Mouse (Mus musculus) adrenal gland, postnatal 14 days (tissue): ENCODE data around the gene Abcd1. TPM values are rescaled to one million over a fixed set of nuclear protein-coding genes. Genes with fewer than 3 reads are reported as not detected.

Experiments used
- DNase-seq: peaks from one replicate; pipeline ENCODE4 v3.0.0; 2021; ENCODE audit warnings: mixed read lengths
- long read RNA-seq, 2 experiments: library from polyadenylated mRNA; stranded (forward); transcript quantifications; one replicate each; pipeline ENCODE4 v2.0.0; 2021
- total RNA-seq: library from RNA; stranded (reverse); gene quantifications from 2 replicates; pipeline ENCODE4 v1.2.3, GENCODE M21; 2021

Abcd1 gene
- total RNA-seq: 28.3 and 30.6 TPM in 2 replicates
- long read RNA-seq, experiment 1, transcript Abcd1-201 (10 exons, 3,648 nt): major isoform, 30 of 36 reads
- long read RNA-seq, experiment 1, partial matches to known transcripts: 6 of 36 reads
- long read RNA-seq, experiment 1, other reads (novel, unspliced or antisense): 0 of 36 reads
- long read RNA-seq, experiment 2, transcript Abcd1-201 (10 exons, 3,648 nt): major isoform, 19 of 23 reads
- long read RNA-seq, experiment 2, partial matches to known transcripts: 1 of 23 reads
- long read RNA-seq, experiment 2, other reads (novel, unspliced or antisense): 3 of 23 reads

- DNase-seq: peak; percentile 95
These were observed at the start of gene Abcd1, which contains the start of gene Bcap31 for GRCm38 (mm10) chrX:73716109-73716661. TSS of gene Abcd1 (plus strand) at chrX:73716597. TSS of gene Bcap31 (minus strand) at chrX:73716175.

DNA sequence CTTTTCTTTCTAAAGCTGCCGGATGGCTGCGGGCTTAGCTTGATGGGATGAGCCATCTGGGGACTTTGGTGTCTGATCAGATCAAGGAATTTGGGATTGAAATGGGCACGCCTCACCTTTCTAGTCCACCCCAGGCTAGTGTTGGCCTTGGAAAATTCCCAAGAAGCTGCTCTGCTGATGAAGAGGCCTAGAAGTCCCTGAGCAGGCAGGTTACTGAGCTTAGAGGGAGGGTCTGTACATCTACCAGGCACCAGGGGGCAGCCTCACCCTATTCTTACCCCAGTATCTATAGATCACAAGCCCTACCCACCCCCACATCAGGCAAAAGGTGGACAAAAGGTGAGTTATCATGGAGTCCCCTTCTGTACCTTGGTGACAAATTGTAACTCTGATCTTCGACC is 44.4 kb upstream of the Abcd1 start:
- peak; percentile 66 for DNase-seq

GRCm38 (mm10) chrX:73672879-73673618 is 43.3 kb upstream of the Abcd1 start, which contains the start of gene Slc6a8:
TSS of gene Slc6a8 (plus strand) at chrX:73673150.
- DNase-seq: peak; percentile 83

DNA sequence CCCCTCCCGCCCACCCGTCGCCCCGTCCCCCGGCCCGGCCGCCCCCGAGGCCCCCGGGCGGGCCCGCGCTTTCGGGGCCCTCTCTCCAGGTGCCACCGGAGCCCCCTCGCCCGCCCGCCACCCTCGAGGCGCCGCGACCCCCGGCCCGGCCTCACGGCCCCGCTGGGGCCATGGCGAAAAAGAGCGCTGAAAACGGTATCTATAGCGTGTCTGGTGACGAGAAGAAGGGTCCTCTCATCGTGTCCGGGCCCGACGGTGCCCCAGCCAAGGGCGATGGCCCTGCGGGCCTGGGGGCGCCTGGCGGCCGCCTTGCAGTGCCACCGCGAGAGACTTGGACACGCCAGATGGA is 42.8 kb upstream of the Abcd1 start:
- no peak for DNase-seq

DNA sequence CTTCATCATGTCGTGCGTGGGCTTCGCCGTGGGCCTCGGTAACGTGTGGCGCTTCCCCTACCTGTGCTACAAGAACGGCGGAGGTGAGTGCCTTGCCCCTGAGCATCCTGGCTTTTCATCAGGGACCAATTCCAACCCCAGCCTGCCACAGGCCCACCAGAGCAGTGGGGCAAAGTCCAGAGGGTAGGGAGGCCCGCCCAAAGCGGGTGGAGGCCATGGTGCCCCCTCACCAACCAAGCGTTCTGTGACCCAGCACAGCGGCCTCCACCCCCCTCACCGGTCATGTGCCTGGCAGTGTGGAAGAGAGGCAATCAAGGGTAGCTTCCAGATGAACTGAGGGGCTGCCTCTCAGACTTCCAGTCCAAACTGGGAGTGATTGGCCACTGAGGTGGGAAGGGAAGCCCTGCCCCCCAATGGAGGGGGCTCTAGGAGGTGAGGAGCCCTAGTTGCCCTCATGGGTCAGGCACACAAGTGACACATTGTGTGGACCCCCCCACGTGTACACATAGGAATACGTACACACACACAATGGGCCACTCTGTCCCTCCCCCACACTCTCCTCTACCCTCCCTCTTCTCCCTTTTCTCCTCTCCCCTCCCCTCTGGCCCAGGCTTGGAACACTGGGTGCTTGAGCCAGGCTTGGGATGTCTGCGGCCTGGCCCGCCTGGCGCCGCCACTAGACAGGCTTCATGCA is 42.3 kb upstream of the Abcd1 start:
- peak; percentile 45 for DNase-seq

GRCm38 (mm10) chrX:73675231-73675630 is 41.2 kb upstream of the Abcd1 start:
- peak; percentile 49 for DNase-seq

DNA sequence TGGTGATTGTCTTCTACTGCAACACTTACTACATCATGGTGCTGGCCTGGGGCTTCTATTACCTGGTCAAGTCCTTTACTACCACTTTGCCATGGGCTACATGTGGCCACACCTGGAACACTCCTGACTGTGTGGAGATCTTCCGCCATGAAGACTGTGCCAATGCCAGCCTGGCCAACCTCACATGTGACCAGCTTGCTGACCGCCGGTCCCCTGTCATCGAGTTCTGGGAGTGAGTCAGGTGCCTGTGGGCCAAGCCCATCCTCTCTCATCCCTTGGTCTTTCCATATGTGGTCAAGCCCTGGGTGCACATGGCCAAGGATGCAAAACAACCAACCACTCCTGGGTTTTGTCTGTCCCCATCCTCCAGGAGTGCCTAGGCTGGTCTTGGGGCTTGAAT is 39.7 kb upstream of the Abcd1 start:
- DNase-seq: no peak

DNA sequence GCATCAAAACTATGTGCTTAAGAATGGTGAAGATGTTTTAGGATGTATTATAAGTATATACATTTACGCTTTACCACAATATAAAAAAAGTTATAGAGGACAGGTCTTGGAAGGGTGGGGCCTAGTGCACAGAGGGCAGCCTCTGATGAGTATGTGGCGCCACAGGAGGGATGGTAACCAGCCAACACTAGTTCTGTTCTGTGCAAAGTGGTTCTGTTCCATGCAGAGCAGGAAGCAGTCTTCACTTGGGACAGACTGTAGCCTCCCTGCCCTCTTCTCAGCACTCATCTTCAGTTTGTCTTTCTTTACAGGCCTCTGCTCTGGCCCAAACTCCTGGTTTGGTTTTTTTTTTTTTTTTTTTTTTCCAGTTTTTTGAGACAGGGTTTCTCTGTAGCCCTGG is 32.2 kb upstream of the Abcd1 start:
- DNase-seq: no peak

DNA sequence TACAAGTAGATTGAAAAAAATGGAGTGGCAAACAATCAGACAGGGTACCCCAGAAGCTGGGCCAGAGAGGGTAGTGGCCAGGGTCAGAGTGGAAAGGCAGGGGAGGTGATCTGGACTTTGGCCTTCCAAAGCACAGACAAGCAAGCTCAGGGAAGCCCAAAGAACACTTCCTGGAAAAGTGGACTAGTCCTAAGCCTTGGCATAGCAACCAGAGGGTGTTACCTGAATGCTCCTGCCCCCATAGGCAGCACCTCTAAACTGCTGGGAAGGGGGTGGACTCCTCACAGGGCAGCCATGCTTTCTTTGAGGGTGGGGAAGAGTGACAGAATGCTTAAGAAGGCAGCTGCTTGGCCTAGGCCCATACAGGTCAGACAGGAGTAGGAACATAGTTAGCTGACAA is 31.4 kb upstream of the Abcd1 start:
- no peak for DNase-seq

- peak; percentile 75 for DNase-seq
These were observed 30.8 kb upstream of the Abcd1 start for GRCm38 (mm10) chrX:73685629-73686028.

GRCm38 (mm10) chrX:73690917-73691629 is 25.3 kb upstream of the Abcd1 start:
- DNase-seq: peak; percentile 73

DNA sequence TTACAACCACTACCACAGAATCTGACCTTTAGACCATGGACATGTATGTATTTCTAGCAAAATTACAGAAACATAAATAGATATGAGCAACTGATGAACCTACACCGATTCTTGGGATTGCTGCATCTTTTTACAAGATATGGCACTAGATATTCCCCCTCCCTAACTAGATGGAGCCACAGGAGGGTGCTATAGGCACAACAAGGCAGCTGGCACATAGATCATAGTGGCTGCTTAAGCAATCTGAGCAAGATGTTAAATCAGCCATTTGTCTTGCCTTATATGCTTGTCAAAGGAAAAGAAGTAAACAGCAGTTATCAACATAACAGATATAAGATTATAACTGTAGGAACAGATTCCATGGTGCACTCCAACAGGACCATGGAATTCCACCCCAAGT is 15.9 kb upstream of the Abcd1 start:
- DNase-seq: no peak

- peak; percentile 68 for DNase-seq
These were observed 805 bp upstream of the Abcd1 start for GRCm38 (mm10) chrX:73715476-73716108.

DNA sequence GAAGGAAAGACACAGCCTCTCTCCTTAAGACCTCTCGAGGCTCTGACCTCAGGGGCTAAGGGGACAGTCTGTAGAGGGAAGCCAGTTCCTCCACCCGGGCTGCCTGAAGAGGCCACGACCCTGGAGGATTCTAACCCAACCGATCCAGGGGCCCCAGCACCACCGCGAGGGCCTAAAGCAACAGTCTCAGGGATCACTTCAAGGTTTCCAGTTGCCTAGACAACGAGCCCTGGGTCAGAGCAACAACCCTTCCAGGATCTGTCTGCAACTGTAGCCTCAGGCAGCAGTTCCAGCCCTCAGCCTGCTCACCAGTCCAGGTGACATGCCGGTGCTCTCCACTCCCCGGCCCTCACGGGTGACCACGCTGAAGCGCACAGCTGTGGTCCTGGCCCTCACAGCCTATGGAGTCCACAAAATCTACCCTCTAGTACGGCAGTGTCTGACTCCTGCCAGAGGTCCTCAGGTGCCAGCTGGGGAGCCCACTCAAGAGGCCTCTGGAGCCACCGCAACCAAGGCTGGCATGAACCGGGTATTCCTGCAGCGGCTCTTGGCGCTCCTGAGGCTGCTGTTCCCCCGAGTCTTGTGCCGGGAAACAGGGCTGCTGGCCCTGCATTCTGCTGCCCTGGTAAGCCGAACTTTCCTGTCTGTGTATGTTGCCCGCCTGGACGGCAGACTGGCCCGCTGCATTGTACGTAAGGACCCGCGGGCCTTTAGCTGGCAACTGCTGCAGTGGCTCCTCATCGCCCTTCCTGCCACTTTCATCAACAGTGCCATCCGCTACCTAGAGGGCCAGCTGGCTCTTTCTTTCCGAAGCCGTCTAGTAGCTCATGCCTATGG is 530 bp downstream of the Abcd1 start:
- peak; percentile 36 for DNase-seq

DNA sequence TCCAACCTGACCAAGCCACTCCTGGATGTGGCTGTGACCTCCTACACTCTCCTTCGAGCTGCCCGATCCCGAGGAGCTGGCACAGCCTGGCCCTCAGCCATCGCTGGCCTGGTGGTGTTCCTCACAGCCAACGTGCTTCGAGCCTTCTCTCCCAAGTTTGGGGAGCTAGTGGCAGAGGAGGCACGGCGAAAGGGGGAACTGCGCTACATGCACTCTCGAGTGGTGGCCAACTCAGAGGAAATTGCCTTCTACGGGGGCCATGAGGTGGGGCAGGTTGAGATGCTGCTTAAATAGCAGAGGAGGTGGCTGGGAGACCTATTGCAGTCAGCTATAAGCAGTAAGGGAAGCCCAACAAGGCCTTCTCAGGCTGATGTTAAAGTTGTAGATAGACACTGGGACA is 1.3 kb downstream of the Abcd1 start:
- peak; percentile 23 for DNase-seq

GRCm38 (mm10) chrX:73718271-73718670 is 1.9 kb downstream of the Abcd1 start:
- DNase-seq: peak; percentile 72

DNA sequence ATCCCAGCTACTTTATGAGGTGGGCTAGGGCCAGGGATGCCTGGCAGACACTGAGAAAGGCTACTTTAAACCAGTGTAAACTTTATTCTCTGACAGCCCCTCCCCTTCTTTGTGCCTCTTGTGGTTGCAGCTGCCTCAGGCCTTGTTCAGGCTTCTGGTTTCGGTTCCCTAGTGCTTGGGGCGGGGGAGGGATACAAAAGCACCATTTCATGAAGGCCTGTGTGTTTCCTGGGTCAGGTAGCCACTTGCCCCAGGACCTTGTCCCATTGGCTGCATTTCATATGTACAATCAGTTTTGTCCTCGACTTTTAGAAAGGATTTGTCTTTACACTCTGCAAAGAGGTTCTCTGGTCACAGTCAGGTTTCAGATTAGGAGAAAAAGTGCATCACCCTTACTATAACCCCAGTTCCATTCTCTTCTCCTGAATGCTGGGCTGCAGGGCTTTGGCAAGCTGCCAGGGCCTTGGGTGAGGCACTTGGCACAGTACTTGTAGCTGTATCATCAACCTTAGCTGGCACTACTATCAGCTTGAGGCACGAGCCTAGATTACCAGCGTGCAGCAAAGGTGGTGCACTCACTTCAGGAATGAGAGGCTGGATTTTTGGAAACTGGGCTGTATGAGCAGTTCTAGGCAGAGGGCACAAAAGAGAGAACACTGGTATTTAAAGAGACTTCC is 2.4 kb downstream of the Abcd1 start:
- DNase-seq: peak; percentile 84

DNA sequence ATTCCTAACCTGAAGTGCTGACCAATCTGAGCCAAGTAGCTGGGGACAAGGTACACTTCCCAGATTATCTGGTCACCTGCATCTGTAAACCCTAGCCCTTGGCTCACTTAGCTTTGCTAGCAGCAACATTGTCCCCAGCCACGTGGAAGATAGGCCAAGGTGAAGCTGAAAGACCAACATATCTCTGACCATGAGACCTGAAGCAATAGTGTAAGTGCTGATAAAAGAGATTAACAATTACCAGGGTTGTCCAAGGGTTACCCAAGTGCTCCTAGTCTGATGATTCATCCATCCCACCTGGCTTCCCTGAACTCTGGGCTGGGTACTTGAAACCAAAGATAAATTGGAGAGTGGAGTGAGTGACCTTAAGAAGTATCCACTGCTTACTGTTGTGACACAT is 14.5 kb downstream of the Abcd1 start:
- DNase-seq: no peak

GRCm38 (mm10) chrX:73738155-73738554 is 21.8 kb downstream of the Abcd1 start:
- DNase-seq: no peak

GRCm38 (mm10) chrX:73739151-73739550 is 22.8 kb downstream of the Abcd1 start:
- DNase-seq: no peak
